Mouse (Mus musculus) kidney, adult 8-10 months (tissue): ENCODE measurements at regions not wholly inside any gene's neighbourhood (a gene's known extent, or its start where the extent isn't known, plus 50 kb on each side); places are given as distances from the start of the nearest gene placed in this dataset.

Experiments
- DNase-seq, 2 experiments: peaks; one replicate each; pipeline ENCODE4 v3.0.0; 2022

DNA sequence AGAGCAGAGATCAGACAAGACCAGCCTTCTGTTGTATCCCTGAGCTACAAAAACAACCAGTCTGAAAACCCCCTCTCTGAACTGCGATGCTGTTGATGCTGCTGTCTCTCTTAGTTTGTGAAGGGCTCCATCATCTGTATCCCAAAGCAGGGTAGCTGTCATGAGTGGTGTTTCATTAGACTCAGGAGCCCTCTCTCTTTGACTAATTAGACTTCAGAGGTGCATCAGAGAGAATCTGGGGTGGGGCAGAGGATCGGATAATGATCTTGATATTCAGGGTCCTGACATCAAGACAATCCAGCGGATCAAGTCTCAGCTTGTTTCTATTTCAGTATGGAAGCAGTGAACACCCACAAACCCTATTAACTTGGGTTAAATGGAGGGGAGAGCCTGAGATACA lies 70.6 kb upstream of the Slc24a4 start:
- no peak for DNase-seq

DNA sequence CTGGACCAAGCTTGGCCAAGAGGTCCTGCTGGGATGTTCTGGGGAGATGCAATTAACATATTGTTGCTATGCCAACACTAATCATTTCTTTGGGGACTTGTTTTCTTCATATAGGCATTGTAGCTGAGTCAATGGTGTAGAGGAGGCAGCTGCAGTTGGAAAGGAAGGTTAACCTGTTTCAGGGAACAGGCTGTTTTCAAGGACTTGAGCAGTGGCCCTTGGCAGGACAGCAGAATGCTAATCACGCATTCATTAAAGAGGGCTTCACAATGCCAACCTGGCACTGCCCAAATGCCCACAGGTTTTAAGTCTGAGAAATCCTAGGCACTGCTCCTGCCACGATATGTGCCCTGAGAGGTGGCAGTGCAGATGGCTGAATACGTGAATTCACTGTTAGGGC lies 70.1 kb upstream of the Slc24a4 start:
- peak in 1 of 2 experiments; percentile 32 for DNase-seq

DNA sequence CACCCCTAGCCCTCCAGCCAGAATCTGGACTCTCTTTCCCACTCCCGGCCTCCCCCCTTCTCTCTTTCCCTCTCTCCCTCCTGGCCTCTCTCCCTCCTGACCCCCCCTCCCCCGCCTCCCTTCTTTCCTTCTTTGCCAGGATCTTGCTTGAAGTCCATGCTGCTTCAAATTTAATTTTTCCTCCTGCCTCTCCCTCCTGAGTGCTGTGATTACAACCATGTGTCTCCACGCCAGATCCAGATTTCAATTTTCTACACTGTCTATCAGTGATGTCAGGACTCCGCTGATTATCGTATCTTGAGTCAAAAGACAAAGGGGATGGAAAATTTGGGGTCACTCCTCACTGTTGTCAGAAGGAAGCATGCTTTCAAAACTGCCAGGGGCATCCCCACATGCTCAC lies 67.4 kb upstream of the Slc24a4 start:
- DNase-seq, result no peak

DNA sequence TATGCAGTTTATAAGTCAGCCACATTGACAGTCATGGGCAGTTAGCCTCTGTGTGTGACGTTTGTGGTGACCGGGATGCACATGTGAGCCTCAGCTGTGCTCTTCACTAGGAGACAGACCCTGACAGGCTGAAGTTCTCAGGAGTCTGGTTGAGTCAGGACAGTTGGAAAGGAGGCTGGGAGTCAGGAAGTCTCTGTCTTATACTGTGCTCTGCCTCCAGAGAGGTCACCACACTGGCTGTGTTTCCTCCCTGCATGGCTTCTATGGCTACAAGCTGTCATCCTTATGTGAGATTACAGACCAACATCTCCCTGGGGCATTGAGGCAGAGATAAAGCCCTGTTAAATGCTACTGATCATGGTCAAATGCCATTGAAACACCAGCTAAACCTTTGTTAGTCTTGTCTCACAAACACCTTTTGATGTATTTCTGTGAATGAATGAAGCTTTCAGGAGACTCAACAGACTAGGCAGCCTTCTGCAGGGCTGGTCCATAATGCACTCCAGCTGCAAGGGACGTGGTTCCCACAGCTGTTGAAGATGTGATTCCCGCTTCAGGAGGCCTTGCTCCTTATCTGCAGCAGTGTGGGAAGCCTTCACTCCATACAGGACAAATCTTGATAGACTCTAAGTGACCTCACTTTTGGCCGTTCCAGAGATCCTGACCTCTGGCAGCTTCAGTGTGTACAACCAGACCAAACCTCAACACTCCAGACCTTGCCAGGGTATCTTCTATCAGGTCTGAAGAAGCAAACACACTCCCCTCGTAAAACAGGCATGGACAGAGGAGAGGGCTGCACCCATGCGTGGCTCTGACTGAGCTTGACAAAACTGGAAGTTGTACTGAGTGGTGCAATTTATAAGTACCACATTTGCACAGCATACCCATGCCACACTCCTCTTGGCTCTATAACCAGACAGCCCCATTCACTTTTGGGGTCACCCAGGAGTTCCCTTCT lies 66.6 kb upstream of the Slc24a4 start:
- no peak for DNase-seq

DNA sequence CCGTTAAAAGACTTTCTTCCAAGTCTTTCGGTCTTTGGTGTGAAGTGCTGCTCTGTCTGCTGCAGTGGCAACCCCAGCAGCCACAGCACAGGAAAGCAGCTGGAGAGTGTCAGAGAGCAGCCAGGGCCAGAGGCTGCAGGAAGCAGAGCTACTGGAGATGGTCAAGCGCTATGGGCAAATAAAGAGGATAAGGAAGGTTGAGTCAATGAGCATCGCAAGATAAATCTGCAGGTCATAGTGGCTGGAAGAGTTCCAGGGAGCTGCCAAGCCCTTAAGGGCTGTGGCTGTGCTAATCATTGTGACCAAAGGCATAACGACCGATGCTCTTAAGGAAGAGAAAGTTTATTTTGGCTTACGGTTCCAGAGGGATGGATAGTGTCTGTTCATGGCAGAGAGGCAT lies 65.9 kb upstream of the Slc24a4 start:
- DNase-seq, result peak in 1 of 2 experiments; percentile 13

DNA sequence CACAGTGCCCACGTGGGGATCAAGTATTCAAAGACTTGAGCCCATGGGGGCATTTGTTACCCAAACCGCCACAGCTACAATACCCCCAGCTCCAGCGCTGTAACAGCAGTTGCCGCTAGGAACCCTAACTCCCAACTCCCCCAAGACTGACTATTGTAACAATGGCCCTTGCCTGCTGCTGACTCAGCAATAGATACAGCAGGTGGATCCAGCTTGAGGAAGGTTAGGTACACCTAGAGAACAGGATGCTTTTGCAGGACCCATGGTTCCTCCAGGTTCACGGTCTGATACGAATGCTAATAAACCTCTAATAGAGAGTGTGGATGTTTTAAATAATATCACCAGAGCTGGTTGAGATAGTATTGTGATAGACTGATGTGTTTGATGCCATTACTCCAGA lies 65.3 kb upstream of the Slc24a4 start:
- no peak for DNase-seq

DNA sequence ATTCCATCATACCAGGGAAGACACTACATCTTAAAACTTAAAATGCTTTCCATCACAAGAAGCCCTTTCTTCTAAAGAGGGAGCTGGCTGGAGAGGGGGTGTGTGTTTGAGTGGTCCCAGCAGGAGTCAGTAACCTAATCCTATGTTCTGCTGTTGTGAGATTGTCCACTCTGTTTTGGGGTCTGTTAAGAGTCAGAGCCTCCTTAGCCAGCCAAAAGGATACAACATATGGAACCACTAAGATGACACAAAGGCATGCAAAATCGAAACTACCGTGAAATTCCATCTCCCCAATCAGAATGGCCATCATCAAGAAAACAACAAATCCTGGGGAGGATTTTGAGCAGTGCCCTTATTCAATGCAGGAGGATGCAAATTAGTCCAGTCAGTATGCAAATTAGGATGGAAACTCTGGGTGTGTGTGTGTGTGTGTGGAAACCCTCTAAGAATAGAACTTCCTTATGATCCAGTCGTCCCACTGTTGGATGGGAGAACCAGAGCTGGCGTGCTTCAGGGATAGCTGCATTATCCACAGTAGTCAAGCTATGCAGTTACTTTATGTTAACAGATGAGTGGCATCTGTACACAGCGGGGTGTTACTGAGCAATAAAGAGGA lies 63.7 kb upstream of the Slc24a4 start:
- no peak for DNase-seq

DNA sequence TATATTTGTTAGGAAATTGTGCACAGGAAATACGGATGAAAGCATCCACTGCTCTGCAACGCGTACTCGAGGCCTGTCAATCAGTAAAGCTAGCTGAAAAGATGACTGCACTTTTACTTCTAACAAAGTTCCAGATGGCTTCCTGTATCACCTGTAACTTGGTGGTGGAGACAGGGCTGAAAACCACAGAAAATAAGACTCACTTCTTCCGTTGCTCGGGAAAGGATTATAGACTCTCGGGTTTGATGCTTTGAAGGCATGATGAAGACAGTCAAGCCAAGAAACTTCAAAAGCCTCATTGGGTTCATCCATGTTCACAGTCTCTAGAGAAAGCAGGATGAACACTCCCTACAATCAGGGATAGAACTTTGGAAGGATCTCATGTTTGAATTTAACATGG lies 60.8 kb upstream of the Slc24a4 start:
- no peak for DNase-seq

DNA sequence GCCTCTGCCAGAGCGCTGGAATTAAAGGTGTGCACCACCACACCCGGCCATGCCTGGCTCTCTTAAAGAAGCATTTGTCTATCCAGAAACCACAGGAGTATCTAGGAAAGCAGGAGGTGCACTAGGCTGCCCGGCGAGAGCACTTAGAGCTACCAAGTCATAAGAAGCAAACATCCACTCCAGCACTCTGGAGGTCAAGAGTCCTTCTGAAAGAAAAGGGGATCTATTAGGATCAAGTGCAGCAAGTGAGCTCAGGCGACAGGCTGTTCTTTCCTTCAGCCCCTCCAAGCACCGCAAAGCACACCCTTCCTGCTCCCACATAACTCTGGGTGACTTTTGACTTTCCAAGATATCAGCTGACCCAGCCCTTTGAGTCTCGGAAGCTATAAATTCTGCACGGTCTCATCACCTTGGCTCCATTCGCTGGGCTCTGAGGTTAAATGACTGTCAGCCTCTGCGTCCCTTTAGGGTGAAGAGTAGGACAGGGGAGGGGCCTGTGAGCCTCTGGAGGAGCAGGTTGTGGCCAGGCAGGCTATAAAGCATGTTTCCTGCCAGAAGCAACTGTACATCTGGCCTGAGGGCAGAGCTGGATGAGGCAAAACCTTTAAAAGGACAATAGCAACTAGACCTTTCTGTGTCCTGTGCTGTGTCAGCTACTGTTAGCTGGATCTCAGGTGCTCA lies 58.9 kb upstream of the Slc24a4 start:
- DNase-seq, result peak in 1 of 2 experiments; percentile 13

DNA sequence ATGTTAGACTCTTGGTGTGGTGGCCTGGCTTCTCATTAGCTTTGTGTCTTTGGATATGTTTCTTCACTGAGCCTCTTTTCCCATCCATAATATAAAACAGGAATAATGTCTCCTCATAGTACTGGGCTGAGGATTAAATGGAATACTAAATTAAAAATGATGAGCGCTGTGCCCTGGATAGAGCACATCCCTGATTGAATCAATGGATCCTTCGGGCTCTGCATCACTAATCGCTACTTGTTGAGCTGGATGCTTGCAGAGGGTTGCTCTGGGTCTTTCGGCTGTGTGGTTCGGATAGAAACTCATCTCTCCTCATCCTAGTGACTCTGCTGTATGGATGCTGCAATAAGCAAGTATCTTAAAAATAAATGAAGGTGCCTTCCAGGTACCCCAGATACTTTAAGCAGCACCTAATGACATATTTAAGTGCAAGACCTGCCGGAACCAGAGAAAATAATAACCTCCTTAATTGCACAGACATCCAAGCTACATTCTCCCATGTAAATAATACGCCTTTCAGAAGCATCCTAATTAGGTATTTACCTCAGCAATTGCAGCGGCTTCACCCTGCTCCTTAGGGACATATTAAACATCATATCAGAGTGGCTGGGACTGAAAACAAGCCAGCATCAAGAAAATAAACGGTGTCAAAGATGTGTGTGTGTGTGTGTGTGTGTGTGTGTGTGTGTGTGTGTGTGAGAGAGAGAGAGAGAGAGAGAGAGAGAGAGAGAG lies 56.5 kb upstream of the Slc24a4 start:
- DNase-seq, result no peak

DNA sequence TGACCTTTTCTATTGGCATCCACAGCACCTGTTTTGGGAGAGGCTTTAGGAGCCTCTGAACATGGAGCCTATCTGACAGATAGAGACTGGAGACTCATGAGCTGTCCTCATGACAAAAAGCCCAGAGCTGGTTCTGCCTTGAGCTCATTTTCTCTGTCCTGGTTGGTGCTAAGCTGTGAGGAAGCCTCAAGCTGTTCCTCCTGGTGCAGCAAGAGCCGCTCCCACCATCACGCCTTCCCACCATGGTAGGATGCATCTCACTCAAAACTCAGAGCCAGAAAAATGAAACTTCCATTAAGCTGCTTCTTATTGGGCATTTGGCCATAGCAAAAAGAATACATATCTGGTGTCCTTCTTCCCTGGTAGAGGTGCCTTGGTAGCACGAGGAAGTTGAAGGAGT lies 55.0 kb upstream of the Slc24a4 start:
- DNase-seq, result no peak

DNA sequence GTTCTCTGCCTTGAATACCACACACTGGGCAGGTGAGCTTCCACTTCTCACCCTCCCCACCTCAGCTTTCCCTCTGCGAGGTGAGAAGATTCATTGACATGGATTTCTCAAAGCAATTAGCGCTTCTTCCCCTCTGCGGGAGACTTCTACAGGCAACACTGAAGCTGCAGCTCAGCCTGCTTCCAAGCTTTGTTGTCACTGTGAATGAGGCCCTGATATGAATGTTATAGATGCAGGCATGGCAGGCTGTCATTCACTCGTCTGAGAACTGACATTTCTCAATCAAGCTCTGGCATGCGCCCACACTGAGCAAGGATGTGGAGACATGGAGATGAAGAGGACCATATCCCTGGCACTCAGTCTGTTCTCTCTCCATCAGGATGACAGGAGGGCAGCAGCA lies 52.2 kb upstream of the Slc24a4 start:
- no peak for DNase-seq
